Mouse (Mus musculus) heart, postnatal 0 days (tissue): ENCODE results near the gene Trpm7. TPM values are rescaled to one million over a fixed set of nuclear protein-coding genes. Genes with fewer than 3 reads are reported as not detected.
A peak's percentile ranks its signal among the peaks of the same experiment; 100 is the strongest.

Experiments used
- ATAC-seq: fragments of 200-750 bp; cut with Nextera tagmentation; 2 replicates; pipeline ENCODE4 v1.8.0; 2017; ENCODE audit warnings: low read depth, moderate number of reproducible peaks, moderate library complexity; ENCODE audit not compliant: insufficient read depth
- DNase-seq: peaks from one replicate; pipeline ENCODE4 v3.0.0-alpha.2; 2016; ENCODE audit warnings: low spot score
- H3K27ac ChIP-seq: fragments of 300-500 bp; sonication (generic); 2 replicates; pipeline ENCODE4 v1.5.1; 2014; ENCODE audit warnings: low read depth, mild to moderate bottlenecking
- H3K27me3 ChIP-seq: fragments of 300-500 bp; sonication (generic); 2 replicates; pipeline ENCODE4 v1.6.1; 2014; ENCODE audit warnings: low read length, mixed read lengths; ENCODE audit not compliant: control insufficient read depth, insufficient read depth
- H3K36me3 ChIP-seq: fragments of 300-500 bp; sonication (generic); replicated peaks from 2 replicates; pipeline ENCODE4 v1.6.1; 2014; ENCODE audit warnings: low read length, mixed read lengths; ENCODE audit not compliant: control insufficient read depth, insufficient read depth
- H3K4me1 ChIP-seq: fragments of 300-500 bp; sonication (generic); 2 replicates; pipeline ENCODE4 v1.6.1; 2014; ENCODE audit warnings: antibody characterized with exemption; ENCODE audit not compliant: control insufficient read depth, insufficient read depth
- H3K4me2 ChIP-seq: fragments of 300-500 bp; sonication (generic); 2 replicates; pipeline ENCODE4 v1.6.1; 2014; ENCODE audit warnings: low read depth, mild to moderate bottlenecking, low read length, moderate library complexity
- H3K4me3 ChIP-seq: fragments of 300-500 bp; sonication (generic); 2 replicates; pipeline ENCODE4 v1.5.1; 2014; ENCODE audit warnings: low read depth, low read length
- H3K9ac ChIP-seq: fragments of 300-500 bp; sonication (generic); replicated peaks from 2 replicates; pipeline ENCODE4 v1.6.1; 2014; ENCODE audit warnings: low read depth, low read length, mixed read lengths
- H3K9me3 ChIP-seq: fragments of 300-500 bp; sonication (generic); replicated peaks from 2 replicates; pipeline ENCODE4 v1.6.1; 2016; ENCODE audit warnings: low read length; ENCODE audit not compliant: control insufficient read depth
- CTCF ChIP-seq: IDR thresholded peaks from 2 replicates; pipeline ENCODE4 v1.5.1; 2016; ENCODE audit warnings: antibody characterized with exemption, control low read depth, low read depth
- EP300 ChIP-seq: IDR thresholded peaks from 2 replicates; pipeline ENCODE4 v1.6.1; 2016; ENCODE audit warnings: antibody characterized with exemption, low read depth
- WGBS: fragments of 180-500 bp; shearing (Covaris S2); extraction: QIAGEN DNeasy Blood & Tissue Kit; methylation state at CpG from one replicate; pipeline ENCODE4 v1.1.7; 2014; 5-methylcytosine and 5-hydroxymethylcytosine counted together
- polyA plus RNA-seq: library from polyadenylated mRNA; unstranded; fragments of >200 nt; fragmentation: Nextera tagmentation; extraction: Ambion mirVana; gene quantifications from 2 replicates; pipeline ENCODE4 v1.2.1, GENCODE M21; 2015
- total RNA-seq: library from RNA; depleted of rRNA; stranded (reverse); fragments of >200 nt; gene quantifications from 2 replicates; pipeline ENCODE4 v1.2.3, GENCODE M21; 2014; ENCODE audit warnings: low replicate concordance

Gene Trpm7
- total and polyA plus RNA-seq, 2 experiments from 2014 or later: 35.7 to 39.7 TPM

DNA sequence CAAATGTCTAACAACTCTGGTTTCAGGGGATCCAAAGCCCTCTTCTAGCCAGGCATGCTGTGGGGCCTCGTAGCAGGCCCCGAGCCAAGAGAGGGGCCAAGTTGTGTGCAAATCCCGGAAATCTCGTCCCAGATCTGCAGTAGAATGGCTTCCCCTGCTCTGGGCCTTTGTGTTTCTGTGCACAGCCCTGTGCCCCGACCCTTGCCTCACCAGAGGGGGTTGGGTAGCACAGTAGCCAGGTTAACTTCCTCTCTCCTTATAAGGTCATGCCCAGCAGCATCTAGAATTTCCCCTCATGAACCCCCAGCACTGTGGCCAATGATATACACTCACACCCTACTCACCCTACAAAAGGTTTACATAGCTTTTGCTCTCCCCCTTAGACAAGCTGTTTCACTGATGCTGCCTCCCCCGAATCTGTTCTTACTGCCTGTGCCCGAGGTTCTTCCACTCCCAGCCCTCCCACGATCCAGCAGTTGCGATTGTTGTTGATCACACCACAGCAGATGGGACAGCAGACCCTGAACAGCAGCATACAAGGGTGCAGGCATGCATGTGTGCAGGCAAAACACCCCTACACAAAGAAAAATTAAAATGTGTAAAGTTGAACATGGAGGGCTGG, 88.2 kb downstream of the Trpm7 start:
- ATAC-seq (no peak), DNase-seq (no peak)
- H3K9me3 ChIP-seq: no peaks in the 10 kb centered on the region
- peaks cover 28% of the 10 kb centered on the region for H3K36me3 ChIP-seq
- H3K4me2 ChIP-seq: no peak overlapping the region
- H3K27ac ChIP-seq: no peak overlapping the region
- WGBS: 36% methylated on average over 9 of the region's 9 CpGs
- TF ChIP-seq CTCF: no peak
- TF ChIP-seq EP300: no peak
- H3K27me3 ChIP-seq: no peaks in the 10 kb centered on the region
- no peaks in the 10 kb centered on the region for H3K4me1 ChIP-seq
- no peak overlapping the region for H3K4me3 ChIP-seq
- no peak overlapping the region for H3K9ac ChIP-seq

DNA sequence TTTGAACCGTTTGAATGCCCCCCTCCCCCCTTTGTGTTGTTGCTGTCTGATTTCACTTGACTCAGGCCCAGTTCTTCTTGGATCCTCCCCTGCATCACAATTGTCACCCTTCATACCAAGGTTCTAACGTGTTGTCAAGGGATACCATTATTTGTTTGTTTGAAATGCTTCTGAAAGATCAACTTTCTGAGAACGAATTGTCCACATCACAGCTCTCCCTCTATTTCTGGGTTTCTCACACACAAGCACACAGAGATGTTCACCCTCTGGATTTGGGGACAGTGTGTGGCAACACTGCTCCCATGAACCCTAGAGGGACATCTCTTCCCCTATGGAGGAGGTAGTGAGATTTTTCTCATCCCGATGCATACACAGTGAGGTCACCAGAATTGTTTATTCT, 92.7 kb downstream of the Trpm7 start, which contains the start of gene Usp50:
TSS of gene Usp50 (minus strand) at position 101 of the 400 bp plus-strand sequence.
- ATAC-seq: no peak

DNA sequence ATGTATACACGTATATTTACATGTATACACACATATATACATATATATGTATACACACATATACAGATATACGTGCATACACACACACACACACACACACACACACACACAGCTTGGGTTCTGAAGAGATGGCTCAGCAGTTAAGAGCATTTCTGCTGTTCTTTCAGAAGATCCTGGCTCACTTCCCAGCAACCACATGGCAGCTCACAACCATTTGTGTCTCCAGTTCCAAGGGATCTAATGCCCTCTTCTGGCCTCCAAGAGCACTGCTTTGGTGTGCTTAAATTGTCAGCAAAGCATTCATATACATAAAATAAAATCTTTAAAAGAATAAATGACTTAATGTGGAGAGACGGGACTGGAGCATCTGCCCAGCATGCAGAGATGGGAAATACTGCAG, 93.6 kb downstream of the Trpm7 start:
- no peak for TF ChIP-seq EP300
- peak; percentile 55 for TF ChIP-seq CTCF
- H3K4me2 ChIP-seq: no peak overlapping the region
- H3K9ac ChIP-seq: no peak overlapping the region
- peak; percentile 55 for DNase-seq
- 77% methylated on average over 3 of the region's 3 CpGs for WGBS
- H3K9me3 ChIP-seq: no peaks in the 10 kb centered on the region
- no peak overlapping the region for H3K4me3 ChIP-seq
- H3K27me3 ChIP-seq: no peaks in the 10 kb centered on the region
- no peaks in the 10 kb centered on the region for H3K4me1 ChIP-seq
- no peaks in the 10 kb centered on the region for H3K36me3 ChIP-seq
- no peak overlapping the region for H3K27ac ChIP-seq
- peak; percentile 49; the same call in 1 of the 2 replicates for ATAC-seq

More for the DNA sequence above, 92.7 kb downstream of the Trpm7 start, which contains the start of gene Usp50:
- no peak within 1 kb of the TSS for H3K4me2 ChIP-seq
- no peak for DNase-seq
- 62% methylated on average over 4 of the region's 4 CpGs for WGBS
- no peak within 1 kb of the TSS for H3K4me3 ChIP-seq
- no peaks in the 10 kb centered on the region for H3K36me3 ChIP-seq
- TF ChIP-seq EP300: no peak
- TF ChIP-seq CTCF: no peak
- no peaks in the 10 kb centered on the region for H3K27me3 ChIP-seq
- H3K9me3 ChIP-seq: no peaks in the 10 kb centered on the region
- no peak within 1 kb of the TSS for H3K27ac ChIP-seq
- no peak within 1 kb of the TSS for H3K9ac ChIP-seq
- H3K4me1 ChIP-seq: no peaks in the 10 kb centered on the region

DNA sequence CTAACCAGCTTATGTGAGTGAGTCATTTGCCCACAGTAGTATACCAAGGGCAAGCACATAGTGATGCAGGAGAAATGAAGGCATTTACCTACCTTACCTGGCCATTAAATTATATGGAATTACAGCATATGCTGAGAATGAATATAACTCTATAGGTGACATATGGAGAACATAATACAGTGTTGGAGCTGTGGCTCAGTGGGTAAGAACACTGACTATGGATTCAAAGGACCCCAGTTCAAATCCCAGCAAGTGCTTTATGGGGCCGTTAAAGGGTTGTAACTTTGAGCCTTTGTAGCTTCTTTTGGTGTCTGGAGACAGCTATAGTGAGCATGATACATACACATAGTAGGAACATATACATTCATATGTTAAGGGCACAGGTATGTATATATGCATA, 94.6 kb downstream of the Trpm7 start:
- Histone ChIP-seq H3K9ac (no peak overlapping the region), H3K4me1 (no peaks in the 10 kb centered on the region), H3K4me2 (no peak overlapping the region), H3K27me3 (no peaks in the 10 kb centered on the region), H3K27ac (no peak overlapping the region), H3K36me3 (no peaks in the 10 kb centered on the region), H3K9me3 (no peaks in the 10 kb centered on the region), H3K4me3 (no peak overlapping the region)
- DNase-seq (no peak), ATAC-seq (no peak)
- 84% methylated on average over 1 of the region's 1 CpGs for WGBS
- no peak for TF ChIP-seq CTCF
- no peak for TF ChIP-seq EP300

DNA sequence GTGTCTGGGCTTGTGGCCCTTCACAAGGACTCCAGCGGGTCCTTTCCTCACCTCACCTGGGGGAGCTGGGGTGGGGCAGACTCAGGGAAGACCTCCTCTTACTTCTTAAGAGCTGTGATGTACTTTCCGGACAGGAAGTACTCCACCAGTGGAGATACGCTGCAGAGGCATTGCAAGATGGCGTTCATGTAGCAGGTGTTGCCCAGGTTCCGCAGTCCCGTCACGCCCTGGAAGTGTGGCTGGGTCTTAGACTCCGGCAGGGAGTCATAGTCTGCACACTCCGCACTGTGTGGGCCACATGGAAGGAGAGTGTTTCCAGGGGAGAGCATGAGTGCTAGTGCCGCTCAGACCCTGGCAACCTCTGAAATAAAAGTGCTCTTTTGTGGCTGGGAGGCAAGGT, 95.7 kb downstream of the Trpm7 start:
- Histone ChIP-seq H3K4me3 (no peak overlapping the region), H3K9ac (no peak overlapping the region), H3K4me2 (no peak overlapping the region), H3K36me3 (no peaks in the 10 kb centered on the region), H3K9me3 (no peaks in the 10 kb centered on the region), H3K27me3 (no peaks in the 10 kb centered on the region), H3K27ac (no peak overlapping the region), H3K4me1 (no peaks in the 10 kb centered on the region)
- ATAC-seq: no peak
- 82% methylated on average over 10 of the region's 10 CpGs for WGBS
- DNase-seq: no peak
- TF ChIP-seq EP300: no peak

DNA sequence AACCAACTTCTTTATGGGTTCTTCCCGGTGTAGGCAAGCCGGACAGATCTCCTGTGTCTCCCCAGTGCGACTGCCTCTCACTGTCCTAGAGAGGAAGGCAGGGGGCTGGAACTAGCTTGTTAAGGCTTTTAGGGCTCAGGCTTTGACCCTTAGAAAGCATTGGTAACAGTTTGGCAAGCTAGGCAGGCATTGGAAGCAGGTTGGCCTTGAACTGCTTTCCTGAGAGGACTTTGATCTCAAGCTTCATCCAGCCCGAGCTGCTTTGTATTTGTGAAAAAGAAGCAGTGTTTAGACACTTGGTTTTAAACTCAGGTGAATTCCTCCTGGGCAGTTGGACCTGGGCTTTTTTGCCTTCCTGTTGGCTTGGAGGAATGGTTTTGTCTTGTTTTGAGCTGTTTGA, 97.2 kb downstream of the Trpm7 start:
- no peak overlapping the region for H3K9ac ChIP-seq
- H3K4me2 ChIP-seq: no peak overlapping the region
- no peaks in the 10 kb centered on the region for H3K27me3 ChIP-seq
- TF ChIP-seq EP300: no peak
- TF ChIP-seq CTCF: no peak
- H3K4me1 ChIP-seq: no peaks in the 10 kb centered on the region
- ATAC-seq (no peak), DNase-seq (no peak)
- H3K27ac ChIP-seq: no peak overlapping the region
- WGBS: 79% methylated on average over 4 of the region's 4 CpGs
- no peaks in the 10 kb centered on the region for H3K36me3 ChIP-seq
- H3K4me3 ChIP-seq: no peak overlapping the region
- H3K9me3 ChIP-seq: no peaks in the 10 kb centered on the region
